Mouse (Mus musculus) kidney, postnatal 14 days (tissue): ENCODE measurements around the gene Trim12c.
"Not testable (repeated sequence)": the region's sequence is repeated elsewhere in the genome, so short reads cannot be mapped to it uniquely, and the experiment has no call there.

ENCODE experiments used
- DNase-seq: peaks from one replicate; pipeline ENCODE4 v3.0.0; 2022; ENCODE audit warnings: mixed read lengths

The Trim12c gene

DNA sequence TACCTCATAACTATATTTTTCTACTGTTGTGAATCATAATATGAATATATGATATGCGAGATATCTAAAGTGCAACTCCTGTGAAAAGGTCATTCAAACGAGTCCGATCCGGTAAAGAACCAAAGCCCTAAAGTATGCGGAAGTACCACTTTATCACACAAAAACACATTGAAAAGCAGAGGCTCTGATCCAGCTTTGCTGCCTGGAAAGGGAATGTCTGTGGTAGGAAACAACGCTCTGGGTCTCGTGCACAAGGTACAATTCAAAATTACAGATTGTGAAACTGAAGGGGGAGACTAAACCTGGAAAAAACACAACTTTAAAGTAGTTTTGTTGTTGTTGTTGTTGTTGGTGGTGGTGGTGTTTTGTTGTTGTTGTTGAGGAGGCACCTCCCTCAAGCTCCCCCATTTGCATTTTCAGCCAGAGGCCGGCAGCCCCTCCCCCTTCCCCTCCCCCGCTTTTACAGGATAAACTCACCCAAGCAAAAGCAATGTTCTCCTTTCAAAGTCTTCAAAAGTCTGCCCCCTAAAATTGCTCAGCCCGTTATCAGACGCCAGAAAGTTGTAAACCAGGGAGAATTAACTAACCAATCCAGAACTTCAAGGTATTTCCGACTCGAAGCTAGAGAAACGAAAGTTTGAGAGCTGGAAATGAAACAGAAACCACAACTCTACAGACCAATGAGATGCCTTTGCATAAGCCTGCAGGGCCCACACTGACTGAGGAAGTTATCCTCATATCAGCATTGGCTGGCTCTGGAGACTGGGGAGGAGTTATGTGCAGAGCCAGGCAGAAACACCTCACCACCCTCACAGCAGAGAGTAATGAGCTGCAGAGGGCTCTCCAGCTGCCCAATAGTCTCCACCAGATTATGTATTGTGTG lies at the start of gene Trim12c:
Trim12c (minus strand) TSS at position 646 of the 883 bp plus-strand sequence.
- peak; percentile 84 for DNase-seq

DNA sequence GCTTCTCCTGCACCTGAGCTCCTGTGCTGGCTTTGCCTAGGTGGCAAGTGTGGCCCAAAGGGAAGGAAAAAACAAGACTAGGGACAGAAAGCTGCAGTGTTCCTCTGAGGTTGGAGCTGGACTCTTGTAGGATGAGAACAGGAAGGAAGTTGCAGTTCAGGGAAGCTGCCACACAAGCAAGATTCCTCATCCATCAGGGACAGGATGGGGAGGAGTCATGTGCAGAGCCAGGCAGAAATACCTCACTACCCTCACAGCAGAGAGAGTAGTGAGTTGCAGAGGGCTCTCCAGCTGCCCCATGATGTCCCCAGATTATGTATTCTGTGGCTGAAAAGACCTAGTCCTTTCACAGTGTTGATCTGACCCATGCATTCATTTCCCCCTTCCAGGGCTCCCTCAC lies 48.0 kb upstream of the Trim12c start:
- peak; percentile 3 for DNase-seq

DNA sequence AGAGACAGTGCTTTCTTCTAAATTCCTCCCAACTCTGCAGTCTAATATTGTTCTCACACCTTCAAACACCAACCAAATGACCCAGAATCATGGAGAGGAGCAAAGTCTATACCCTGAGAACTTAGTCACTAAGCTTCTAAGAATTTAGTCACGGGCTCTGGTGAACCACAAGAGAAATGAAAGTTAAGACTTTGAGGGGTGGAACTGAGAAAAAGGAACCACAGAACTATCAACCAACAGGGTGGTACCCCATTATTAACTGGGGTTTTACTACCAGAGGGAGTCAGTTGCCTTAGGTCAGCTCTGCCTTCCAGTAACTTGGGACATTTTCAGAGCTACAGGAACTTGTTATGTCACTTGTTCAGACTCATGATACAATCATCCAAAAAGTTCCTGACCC lies 47.5 kb upstream of the Trim12c start, which contains the start of gene Trim30c:
Trim30c (minus strand) TSS at position 140 of the 400 bp plus-strand sequence.
- DNase-seq, result no peak

DNA sequence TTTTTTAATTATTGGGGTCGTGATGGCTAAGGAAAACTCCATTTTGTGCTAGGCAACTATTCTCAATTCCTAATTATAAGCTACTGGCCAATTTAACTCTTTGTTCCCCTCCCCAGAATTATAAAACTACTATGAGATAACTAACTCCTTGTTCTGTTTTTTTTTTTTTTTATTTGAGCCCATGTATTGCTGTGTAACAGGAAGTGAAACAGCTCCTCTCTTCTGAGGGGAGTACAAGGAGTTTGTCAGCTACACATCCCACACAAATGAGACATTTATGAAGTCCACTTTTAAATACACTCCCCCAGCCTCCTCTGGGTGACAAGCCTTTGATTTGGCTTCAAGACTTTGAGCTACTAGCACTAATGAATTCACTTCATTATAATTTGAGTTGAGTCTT lies 45.3 kb upstream of the Trim12c start:
- no peak for DNase-seq

DNA sequence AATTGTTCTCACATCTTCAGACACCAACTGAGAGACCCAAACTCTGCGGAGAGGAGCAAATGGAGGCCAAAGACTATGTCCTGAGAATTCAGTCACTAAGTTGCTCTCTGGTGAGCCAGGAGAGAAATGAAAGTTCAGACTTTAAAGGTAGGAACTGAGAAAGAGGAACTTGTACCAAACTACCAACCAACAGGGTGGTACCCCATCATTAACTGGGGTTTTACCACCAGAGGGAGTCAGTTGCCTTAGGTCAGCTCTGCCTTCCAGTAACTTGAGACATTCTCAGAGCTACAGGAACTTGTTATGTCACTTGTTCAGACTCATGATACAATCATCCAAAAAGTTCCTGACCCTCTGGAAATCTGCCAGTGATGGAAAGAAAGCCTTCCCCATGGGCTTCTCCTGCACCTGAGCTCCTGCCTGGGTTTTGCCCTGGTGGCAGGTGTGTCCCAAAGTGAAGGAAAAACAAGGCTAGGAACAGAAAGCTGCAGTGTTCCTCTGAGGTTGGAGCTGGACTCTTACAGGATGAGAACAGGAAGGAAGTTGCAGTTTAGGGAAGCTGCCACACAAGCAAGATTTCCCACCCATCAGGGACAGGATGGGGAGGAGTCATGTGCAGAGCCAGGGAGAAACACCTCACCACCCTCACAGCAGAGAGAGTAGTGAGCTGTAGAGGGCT lies 16.7 kb upstream of the Trim12c start, which contains the start of gene Trim30b:
Trim30b (minus strand) TSS at position 149 of the 679 bp plus-strand sequence.
- DNase-seq, result peak; percentile 3

DNA sequence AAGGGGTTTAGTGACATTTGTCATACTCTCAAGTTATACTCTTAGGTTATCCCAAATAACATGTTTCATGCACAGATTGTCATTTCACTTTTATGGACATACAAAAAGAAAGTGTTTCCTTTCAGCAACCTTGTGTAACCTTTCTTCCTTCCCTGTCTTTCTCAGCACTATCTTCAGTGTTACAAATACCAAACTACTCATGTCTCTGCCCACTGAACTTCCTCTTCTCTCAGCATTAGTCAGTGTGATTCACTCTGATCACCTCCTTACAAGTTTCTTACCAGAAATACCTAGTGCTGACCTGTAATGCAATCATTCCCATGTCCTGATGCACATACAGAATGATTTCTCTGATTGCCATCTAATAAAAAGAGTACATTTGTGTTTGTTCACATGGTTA lies 13.2 kb upstream of the Trim12c start:
- no peak for DNase-seq

DNA sequence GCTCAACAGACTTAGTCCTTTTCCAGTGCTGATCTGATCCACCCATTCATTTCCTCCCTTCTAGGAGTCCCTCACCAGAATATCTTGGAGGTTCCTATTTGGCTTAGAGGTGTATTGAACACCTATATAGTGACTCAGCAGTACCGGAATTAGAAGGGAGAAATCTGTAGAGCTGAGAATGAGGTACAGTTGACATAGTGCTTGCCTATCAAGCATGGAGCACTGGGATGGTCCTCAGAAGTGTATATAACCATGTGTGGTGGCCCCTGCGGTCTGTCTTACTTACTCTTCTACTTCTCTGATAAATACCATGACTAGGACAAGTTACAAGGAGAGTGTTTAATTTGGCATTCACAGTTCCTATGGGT lies 422 bp upstream of the Trim12c start:
- DNase-seq, result no peak

DNA sequence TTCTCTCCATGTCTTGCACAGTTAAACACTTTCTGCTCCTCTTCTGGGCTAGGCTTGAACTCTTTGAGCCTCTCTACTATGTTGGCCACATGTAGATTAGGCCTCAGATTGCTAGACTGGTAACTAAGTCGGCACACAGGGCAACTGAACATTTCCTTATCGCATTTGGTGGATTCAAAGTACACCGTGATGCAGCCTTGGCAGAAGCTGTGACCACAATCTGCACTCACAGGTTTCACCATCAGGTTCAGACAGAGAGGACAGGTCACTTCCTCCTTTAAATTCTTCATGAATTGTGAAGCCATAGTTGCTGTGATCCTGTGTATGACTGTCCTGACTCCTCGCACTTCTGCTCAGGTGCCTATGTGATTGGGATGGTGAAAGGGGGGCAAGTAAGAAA lies 5.1 kb downstream of the Trim12c start:
- DNase-seq, result not testable (repeated sequence)

DNA sequence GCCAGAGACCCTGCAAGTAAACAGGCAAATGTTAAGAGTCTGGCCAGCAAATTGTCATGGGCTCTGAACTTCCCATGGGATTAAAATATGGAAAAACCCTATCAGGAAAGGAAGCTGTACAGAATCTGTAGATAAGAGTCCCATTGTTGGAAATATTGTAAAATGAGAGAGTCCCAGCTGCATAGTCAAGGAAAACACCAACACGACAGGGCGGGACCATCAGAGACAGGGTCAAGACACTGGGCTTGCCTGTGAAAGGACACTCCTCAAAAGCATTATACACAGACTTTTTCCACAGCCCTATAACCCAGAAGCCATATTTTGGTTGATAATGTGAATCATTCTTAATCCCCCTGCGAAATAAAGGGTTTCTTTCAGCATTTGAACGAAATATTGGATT lies 12.4 kb downstream of the Trim12c start:
- not testable (repeated sequence) for DNase-seq

DNA sequence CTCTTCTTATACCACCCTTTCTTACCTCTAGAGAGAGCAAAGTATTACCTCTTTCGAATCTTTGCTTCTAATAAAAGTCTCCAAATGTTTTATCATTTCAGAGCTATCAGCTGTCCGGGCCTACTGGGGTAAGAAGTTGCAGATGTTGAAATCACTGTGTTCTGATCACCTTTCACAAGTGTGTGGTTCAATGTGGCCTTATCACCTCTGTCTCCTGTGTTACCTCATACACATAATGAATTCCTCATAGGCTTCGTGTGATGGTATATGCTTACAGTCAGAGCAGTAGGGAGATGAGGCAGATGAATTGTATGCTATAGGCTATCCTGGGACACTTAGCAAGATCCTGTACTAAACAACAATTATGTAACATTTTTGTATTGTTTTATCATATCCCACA lies 17.6 kb downstream of the Trim12c start:
- DNase-seq, result not testable (repeated sequence)

DNA sequence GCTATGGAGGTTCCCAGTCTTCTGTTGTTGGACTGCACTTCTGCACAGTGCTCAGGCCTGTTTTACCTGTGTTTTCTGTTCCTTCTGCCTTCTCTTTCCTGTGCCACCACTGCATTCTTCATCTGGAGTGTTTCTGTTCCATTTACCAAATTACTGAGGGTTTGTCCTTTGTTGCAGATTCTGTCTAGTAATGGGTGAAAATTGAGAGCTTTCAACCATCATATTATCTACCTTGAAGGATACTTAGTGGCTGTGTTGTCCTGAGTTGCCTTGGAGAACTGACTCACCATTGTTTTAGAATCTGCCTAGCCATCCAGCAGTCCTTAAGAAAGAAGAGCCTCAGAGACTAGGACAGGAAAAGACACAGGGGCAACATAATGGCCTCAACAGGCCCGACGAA lies 24.0 kb downstream of the Trim12c start, which contains the start of gene Trim34b:
Trim34b (plus strand) TSS at position 301 of the 400 bp plus-strand sequence.
- not testable (repeated sequence) for DNase-seq

DNA sequence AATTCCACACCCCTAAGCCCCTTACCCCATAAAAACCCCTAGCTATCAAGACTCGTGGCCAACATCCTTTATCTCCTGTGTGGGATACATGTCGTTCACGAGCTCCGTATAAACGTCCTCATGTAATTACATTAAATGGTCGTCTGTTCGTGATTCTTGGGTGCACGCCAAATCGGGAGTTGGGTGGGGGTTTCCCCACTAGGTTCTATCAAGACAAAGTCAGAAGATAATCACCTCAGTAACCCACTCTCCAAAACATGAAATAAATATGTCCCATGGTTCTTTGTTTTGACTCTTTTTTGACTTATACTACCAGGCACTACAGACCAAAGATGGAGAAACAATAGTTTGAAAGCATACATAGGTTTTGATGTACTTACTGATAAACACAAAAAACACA lies 31.1 kb downstream of the Trim12c start:
- no peak for DNase-seq

DNA sequence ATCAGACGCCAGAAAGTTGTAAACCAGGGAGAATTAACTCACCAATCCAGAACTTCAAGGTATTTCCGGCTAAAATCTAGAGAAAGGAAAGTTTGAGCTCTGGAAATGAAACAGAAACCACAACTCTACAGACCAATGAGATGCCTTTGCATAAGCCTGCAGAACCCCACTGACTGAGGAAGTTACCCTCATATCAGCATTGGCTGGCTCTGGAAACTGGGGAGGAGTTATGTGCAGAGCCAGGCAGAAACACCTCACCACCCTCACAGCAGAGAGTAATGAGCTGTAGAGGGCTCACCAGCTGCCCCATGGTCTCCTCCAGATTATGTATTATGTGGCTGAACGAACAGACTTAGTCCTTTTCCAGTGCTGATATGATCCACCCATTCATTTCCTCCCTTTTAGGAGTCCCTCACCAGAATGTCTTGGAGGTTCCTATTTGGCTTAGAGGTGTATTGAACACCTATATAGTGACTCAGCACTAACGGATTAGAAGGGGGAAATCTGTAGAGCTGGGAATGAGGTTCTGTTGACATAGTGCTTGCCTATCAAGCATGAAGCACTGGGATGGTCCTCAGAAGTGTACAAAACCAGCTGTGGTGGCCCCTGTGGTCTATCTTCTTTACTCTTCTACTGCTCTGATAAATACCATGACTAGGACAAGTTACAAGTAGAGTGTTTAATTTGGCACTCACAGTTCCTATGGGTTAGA lies 37.6 kb downstream of the Trim12c start, which contains the start of gene Trim12a:
Trim12a (minus strand) TSS at position 98 of the 712 bp plus-strand sequence.
- DNase-seq, result not testable (repeated sequence)

DNA sequence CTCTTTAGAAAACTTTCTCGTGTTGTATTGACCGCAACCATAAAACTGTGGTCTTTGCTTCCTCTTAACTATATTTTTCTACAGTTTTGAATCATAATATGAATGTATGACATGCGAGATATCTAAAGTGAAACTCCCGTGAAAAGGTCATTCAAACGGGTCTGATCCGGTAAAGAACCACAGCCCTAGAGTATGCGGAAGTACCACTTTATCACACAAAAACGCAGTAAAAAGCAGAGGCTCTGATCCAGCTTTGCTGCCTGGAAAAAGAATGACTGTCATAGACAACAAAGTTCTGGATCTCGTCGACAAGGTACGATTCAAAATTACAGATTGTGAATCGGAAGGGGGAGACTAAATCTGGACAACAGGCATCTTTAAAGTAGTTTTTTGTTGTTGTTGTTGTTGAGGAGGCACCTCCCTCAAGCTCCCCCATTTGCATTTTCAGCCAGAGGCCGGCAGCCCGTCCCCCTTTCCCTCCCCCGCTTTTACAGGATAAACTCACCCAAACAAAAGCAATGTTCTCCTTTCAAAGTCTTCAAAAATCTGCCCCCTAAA lies 38.3 kb downstream of the Trim12c start:
- DNase-seq, result peak; percentile 12

DNA sequence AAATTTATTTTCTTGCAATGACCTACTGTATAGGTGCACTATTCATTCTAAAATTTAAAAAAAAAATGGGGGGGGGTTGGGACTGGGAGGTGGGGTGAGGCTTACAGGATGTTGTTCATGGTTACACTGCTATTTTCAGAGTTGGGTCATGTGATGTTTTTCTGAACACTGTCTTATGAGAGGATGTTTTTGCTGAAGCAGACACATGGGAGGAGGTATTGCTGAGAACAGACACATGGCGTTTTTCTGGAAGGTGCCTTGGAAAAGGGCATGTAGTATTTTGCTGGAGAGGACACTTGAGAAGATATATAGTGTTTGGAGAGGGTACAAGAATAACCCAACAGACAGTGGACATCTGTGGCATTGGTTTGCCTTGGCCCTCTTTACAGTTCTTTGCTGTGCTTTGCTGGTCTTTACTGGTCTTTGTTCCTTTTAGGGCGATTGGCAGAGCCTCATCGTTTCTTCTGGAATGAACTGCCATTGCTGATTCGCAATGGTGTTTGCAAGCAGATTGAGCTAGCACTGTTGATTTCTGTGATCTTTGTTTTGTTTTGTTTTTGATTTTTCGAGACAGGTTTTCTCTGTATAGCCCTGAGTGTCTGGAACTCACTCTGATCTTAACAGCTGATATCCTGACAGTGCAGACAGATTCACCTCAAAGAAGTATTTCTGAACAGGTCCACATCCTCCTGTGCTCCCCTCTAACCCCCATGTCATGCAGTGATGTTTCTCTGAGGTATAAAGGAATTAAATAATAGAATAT lies 61.3 kb downstream of the Trim12c start:
- no peak for DNase-seq

DNA sequence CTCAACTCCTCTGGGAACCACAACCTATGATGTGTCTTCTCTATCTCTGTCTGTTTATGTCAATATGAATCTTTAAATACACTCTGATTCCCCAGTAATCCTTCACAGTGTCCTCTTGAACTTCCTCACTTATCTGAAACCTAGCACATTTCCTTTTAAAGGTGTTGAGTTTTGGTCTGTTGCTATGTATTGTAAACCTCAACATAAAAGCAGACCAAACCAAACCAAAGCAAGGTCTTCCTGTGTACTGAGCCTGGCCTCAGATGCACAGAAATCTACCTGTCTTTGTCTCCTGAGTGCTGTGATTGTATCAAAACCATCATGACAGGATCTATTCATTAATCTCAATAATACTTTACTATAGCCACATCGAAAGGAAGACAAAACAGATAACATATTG lies 62.5 kb downstream of the Trim12c start:
- DNase-seq, result no peak
